Mouse (Mus musculus) intestine, embryonic 16.5 days (tissue): ENCODE measurements at regions not wholly inside any gene's neighbourhood (a gene's known extent, or its start where the extent isn't known, plus 50 kb on each side); places are given as distances from the start of the nearest gene placed in this dataset.

Experiments
- ATAC-seq: fragments of 200-750 bp; cut with Nextera tagmentation; 2 replicates; pipeline ENCODE4 v1.8.0; 2017; ENCODE audit warnings: moderate TSS enrichment, moderate library complexity
- H3K27ac ChIP-seq: fragments of 300-500 bp; sonication (generic); 2 replicates; pipeline ENCODE4 v1.5.1; 2014; ENCODE audit warnings: mild to moderate bottlenecking, low read length
- H3K27me3 ChIP-seq: fragments of 300-500 bp; sonication (generic); replicated peaks from 2 replicates; pipeline ENCODE4 v1.6.1; 2014; ENCODE audit warnings: low read length, control low read depth, mixed read lengths; ENCODE audit not compliant: control insufficient read depth, insufficient read depth
- H3K36me3 ChIP-seq: fragments of 300-500 bp; sonication (generic); 2 replicates; pipeline ENCODE4 v1.6.1; 2014; ENCODE audit warnings: low read length, control low read depth; ENCODE audit not compliant: control insufficient read depth, insufficient read depth
- H3K4me1 ChIP-seq: fragments of 300-500 bp; sonication (generic); 2 replicates; pipeline ENCODE4 v1.6.1; 2014; ENCODE audit warnings: low read length, control low read depth, mixed read lengths; ENCODE audit not compliant: control insufficient read depth, insufficient read depth
- H3K4me2 ChIP-seq: fragments of 300-500 bp; sonication (generic); 2 replicates; pipeline ENCODE4 v1.6.1; 2014; ENCODE audit warnings: low read depth, low read length, control low read depth
- H3K4me3 ChIP-seq: fragments of 300-500 bp; sonication (generic); 2 replicates; pipeline ENCODE4 v1.5.1; 2014; ENCODE audit warnings: mild to moderate bottlenecking, low read length
- H3K9ac ChIP-seq: fragments of 300-500 bp; sonication (generic); 2 replicates; pipeline ENCODE4 v1.6.1; 2014; ENCODE audit warnings: low read depth, low read length
- H3K9me3 ChIP-seq: fragments of 300-500 bp; sonication (generic); 2 replicates; pipeline ENCODE4 v1.6.1; 2016; ENCODE audit warnings: low read length, control low read depth; ENCODE audit not compliant: control insufficient read depth
- WGBS: fragments of 180-500 bp; shearing (Covaris S2); extraction: QIAGEN DNeasy Blood & Tissue Kit; methylation state at CpG from one replicate; pipeline ENCODE4 v1.1.7; 2014; 5-methylcytosine and 5-hydroxymethylcytosine counted together

GRCm38 (mm10) chr5:74925769-74926168 is 118.8 kb downstream of the Chic2 start:
- H3K4me2 ChIP-seq, result no peak overlapping the region
- no peaks in the 10 kb centered on the region for H3K4me1 ChIP-seq
- no peak overlapping the region for H3K4me3 ChIP-seq
- no peaks in the 10 kb centered on the region for H3K36me3 ChIP-seq
- no peak overlapping the region for H3K9ac ChIP-seq
- no peaks in the 10 kb centered on the region for H3K9me3 ChIP-seq
- WGBS, result 90% methylated on average over 10 of the region's 10 CpGs
- no peak overlapping the region for H3K27ac ChIP-seq
- no peak for ATAC-seq
- no peaks in the 10 kb centered on the region for H3K27me3 ChIP-seq

- Histone ChIP-seq H3K36me3 (no peaks in the 10 kb centered on the region), H3K9me3 (no peaks in the 10 kb centered on the region), H3K4me1 (no peaks in the 10 kb centered on the region), H3K27ac (no peak overlapping the region), H3K27me3 (no peaks in the 10 kb centered on the region), H3K4me3 (no peak overlapping the region), H3K9ac (no peak overlapping the region), H3K4me2 (no peak overlapping the region)
- ATAC-seq, result no peak
- 77% methylated on average over 4 of the region's 4 CpGs for WGBS
Measured at GRCm38 (mm10) chr5:74924031-74924533, 120.5 kb downstream of the Chic2 start.

- Histone ChIP-seq H3K9me3 (no peaks in the 10 kb centered on the region), H3K27me3 (no peaks in the 10 kb centered on the region), H3K27ac (no peak overlapping the region), H3K4me2 (no peak overlapping the region), H3K4me3 (no peak overlapping the region), H3K9ac (no peak overlapping the region), H3K36me3 (no peaks in the 10 kb centered on the region), H3K4me1 (no peaks in the 10 kb centered on the region)
- WGBS, result 80% methylated on average over 2 of the region's 2 CpGs
- no peak for ATAC-seq
Measured at GRCm38 (mm10) chr5:74923337-74923736, 121.2 kb downstream of the Chic2 start.

GRCm38 (mm10) chr5:74922881-74923280 is 121.7 kb downstream of the Chic2 start:
- WGBS, result 60% methylated on average over 6 of the region's 6 CpGs
- H3K27ac ChIP-seq, result no peak overlapping the region
- H3K4me1 ChIP-seq, result no peaks in the 10 kb centered on the region
- H3K36me3 ChIP-seq, result no peaks in the 10 kb centered on the region
- no peak overlapping the region for H3K4me3 ChIP-seq
- no peak overlapping the region for H3K4me2 ChIP-seq
- no peak for ATAC-seq
- no peak overlapping the region for H3K9ac ChIP-seq
- H3K27me3 ChIP-seq, result no peaks in the 10 kb centered on the region
- H3K9me3 ChIP-seq, result no peaks in the 10 kb centered on the region

GRCm38 (mm10) chr5:74920939-74921338 is 123.6 kb downstream of the Chic2 start:
- no peaks in the 10 kb centered on the region for H3K27me3 ChIP-seq
- no peaks in the 10 kb centered on the region for H3K36me3 ChIP-seq
- H3K9me3 ChIP-seq, result no peaks in the 10 kb centered on the region
- H3K27ac ChIP-seq, result no peak overlapping the region
- peak; percentile 52; the same call in 1 of the 2 replicates for ATAC-seq
- H3K4me3 ChIP-seq, result no peak overlapping the region
- 26% methylated on average over 2 of the region's 2 CpGs for WGBS
- H3K4me2 ChIP-seq, result no peak overlapping the region
- H3K9ac ChIP-seq, result no peak overlapping the region
- no peaks in the 10 kb centered on the region for H3K4me1 ChIP-seq

- Histone ChIP-seq H3K4me2 (no peak overlapping the region), H3K9me3 (no peaks in the 10 kb centered on the region), H3K27me3 (no peaks in the 10 kb centered on the region), H3K4me1 (no peaks in the 10 kb centered on the region), H3K27ac (no peak overlapping the region), H3K9ac (no peak overlapping the region), H3K36me3 (no peaks in the 10 kb centered on the region), H3K4me3 (no peak overlapping the region)
- no peak for ATAC-seq
- 30% methylated on average over 5 of the region's 5 CpGs for WGBS
Measured at GRCm38 (mm10) chr5:74920490-74920889, 124.1 kb downstream of the Chic2 start.

- Histone ChIP-seq H3K9ac (no peak overlapping the region), H3K9me3 (no peaks in the 10 kb centered on the region), H3K27ac (0 out of 2 replicates have a peak overlapping the region, but pooled peaks have one; percentile 2), H3K4me2 (no peak overlapping the region), H3K36me3 (no peaks in the 10 kb centered on the region), H3K4me1 (no peaks in the 10 kb centered on the region), H3K4me3 (no peak overlapping the region), H3K27me3 (no peaks in the 10 kb centered on the region)
- ATAC-seq, result peak; percentile 36; the same call in 1 of the 2 replicates
- WGBS, result 17% methylated on average over 7 of the region's 7 CpGs
Measured at GRCm38 (mm10) chr5:74905504-74906061, 139.0 kb downstream of the Chic2 start.

- Histone ChIP-seq H3K27ac (0 out of 2 replicates have a peak overlapping the region, but pooled peaks have one; percentile 2), H3K4me1 (no peaks in the 10 kb centered on the region), H3K9me3 (no peaks in the 10 kb centered on the region), H3K9ac (no peak overlapping the region), H3K4me3 (no peak overlapping the region), H3K27me3 (no peaks in the 10 kb centered on the region), H3K36me3 (no peaks in the 10 kb centered on the region), H3K4me2 (no peak overlapping the region)
- ATAC-seq, result no peak
- 39% methylated on average over 7 of the region's 7 CpGs for WGBS
Measured at GRCm38 (mm10) chr5:74904927-74905503, 139.6 kb downstream of the Chic2 start.

GRCm38 (mm10) chr5:74904327-74904726 is 140.2 kb downstream of the Chic2 start:
- Histone ChIP-seq H3K9me3 (no peaks in the 10 kb centered on the region), H3K27ac (no peak overlapping the region), H3K9ac (no peak overlapping the region), H3K4me3 (no peak overlapping the region), H3K36me3 (no peaks in the 10 kb centered on the region), H3K4me2 (no peak overlapping the region), H3K27me3 (no peaks in the 10 kb centered on the region), H3K4me1 (no peaks in the 10 kb centered on the region)
- 74% methylated on average over 3 of the region's 3 CpGs for WGBS
- ATAC-seq, result no peak
